Mouse (Mus musculus): ENCODE data around the gene Cacna1e. TPM values are rescaled to one million over a fixed set of nuclear protein-coding genes. Genes with fewer than 3 reads are reported as not detected.

Gene Cacna1e
- polyA plus RNA-seq, 2 experiments from 2014 or later = 0.15 to 0.27 TPM

Other genes starting within 250 kb of the Cacna1e start
- 10 to 100 TPM in 1 of 2 experiments, 1 to 10 TPM in 1; 4.9 to 12.6 TPM for gene Ier5, start 215.1 kb upstream of the Cacna1e start, polyA plus RNA-seq (2017; shearing (Covaris generic))